Mouse (Mus musculus): ENCODE data around the gene Dock2. TPM values are rescaled to one million over a fixed set of nuclear protein-coding genes. Genes with fewer than 3 reads are reported as not detected.

Gene Dock2
- polyA plus RNA-seq, 1 experiment from 2014 or later: 0.72 TPM

DNA sequence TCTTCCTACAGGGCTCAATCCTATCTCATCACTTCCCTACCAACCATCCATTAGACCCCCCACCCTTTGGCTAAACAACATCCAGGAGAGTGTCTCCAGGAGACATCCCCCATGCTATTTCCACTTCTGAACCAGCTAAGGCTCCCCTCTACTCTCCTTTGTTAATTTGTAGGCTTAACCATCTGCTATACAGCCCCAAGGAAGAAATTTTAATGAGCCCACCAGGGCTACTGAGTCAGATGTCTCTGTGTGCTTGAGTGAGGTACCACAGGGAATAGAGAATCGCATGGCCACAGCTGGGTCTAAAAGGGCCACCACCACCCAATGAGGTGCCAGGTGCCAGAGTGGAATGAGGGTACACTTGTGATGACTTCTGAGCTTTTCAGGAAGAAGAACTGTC, 519.6 kb downstream of the Dock2 start:
- no peak for ATAC-seq
- H3K9ac ChIP-seq (replicated peaks; ENCODE audit: low read depth, low read length): no peak overlapping the region
- no peak overlapping the region for H3K27ac ChIP-seq (ENCODE audit: low read length)
- H3K4me2 ChIP-seq (ENCODE audit: low read length): no peak overlapping the region
- H3K36me3 ChIP-seq (ENCODE audit: control insufficient read depth, insufficient read depth): no peaks in the 10 kb centered on the region
- peaks cover under 1% of the 10 kb centered on the region; the same call in 1 of the 2 replicates for H3K4me1 ChIP-seq (replicated peaks; ENCODE audit: control insufficient read depth, insufficient read depth, low read length)
- 74% methylated on average over 1 of the region's 1 CpGs for WGBS
- H3K4me3 ChIP-seq (replicated peaks; ENCODE audit: low read length): no peak overlapping the region
- H3K9me3 ChIP-seq (ENCODE audit: control insufficient read depth, low read length): no peaks in the 10 kb centered on the region
- H3K27me3 ChIP-seq (replicated peaks; ENCODE audit: control insufficient read depth, insufficient read depth, low read length): no peaks in the 10 kb centered on the region

- Histone ChIP-seq H3K4me1 (replicated peaks; ENCODE audit: control insufficient read depth, insufficient read depth, low read length) (peaks cover 4% of the 10 kb centered on the region), H3K27ac (ENCODE audit: low read length) (no peak overlapping the region), H3K4me2 (ENCODE audit: low read length) (no peak overlapping the region), H3K4me3 (replicated peaks; ENCODE audit: low read length) (no peak overlapping the region), H3K9ac (replicated peaks; ENCODE audit: low read depth, low read length) (no peak overlapping the region), H3K36me3 (ENCODE audit: control insufficient read depth, insufficient read depth) (no peaks in the 10 kb centered on the region), H3K27me3 (replicated peaks; ENCODE audit: control insufficient read depth, insufficient read depth, low read length) (no peaks in the 10 kb centered on the region), H3K9me3 (ENCODE audit: control insufficient read depth, low read length) (no peaks in the 10 kb centered on the region)
- 65% methylated on average over 12 of the region's 12 CpGs for WGBS
- ATAC-seq: no peak
Observed at GRCm38 (mm10) chr11:34258849-34259469, 524.7 kb downstream of the Dock2 start.

GRCm38 (mm10) chr11:34257548-34258189, 526.0 kb downstream of the Dock2 start:
- H3K27me3 ChIP-seq (replicated peaks; ENCODE audit: control insufficient read depth, insufficient read depth, low read length): no peaks in the 10 kb centered on the region
- H3K27ac ChIP-seq (ENCODE audit: low read length): no peak overlapping the region
- 85% methylated on average over 11 of the region's 11 CpGs for WGBS
- no peak overlapping the region for H3K4me3 ChIP-seq (replicated peaks; ENCODE audit: low read length)
- H3K9ac ChIP-seq (replicated peaks; ENCODE audit: low read depth, low read length): no peak overlapping the region
- H3K36me3 ChIP-seq (ENCODE audit: control insufficient read depth, insufficient read depth): no peaks in the 10 kb centered on the region
- ATAC-seq: no peak
- peaks cover 4% of the 10 kb centered on the region for H3K4me1 ChIP-seq (replicated peaks; ENCODE audit: control insufficient read depth, insufficient read depth, low read length)
- no peaks in the 10 kb centered on the region for H3K9me3 ChIP-seq (ENCODE audit: control insufficient read depth, low read length)
- no peak overlapping the region for H3K4me2 ChIP-seq (ENCODE audit: low read length)

- Histone ChIP-seq H3K4me3 (replicated peaks; ENCODE audit: low read length) (no peak overlapping the region), H3K9me3 (ENCODE audit: control insufficient read depth, low read length) (peaks cover 3% of the 10 kb centered on the region; the same call in 1 of the 2 replicates)
- WGBS: 60% methylated on average over 6 of the region's 6 CpGs
Observed at GRCm38 (mm10) chr11:34242979-34243378, 540.7 kb downstream of the Dock2 start.

DNA sequence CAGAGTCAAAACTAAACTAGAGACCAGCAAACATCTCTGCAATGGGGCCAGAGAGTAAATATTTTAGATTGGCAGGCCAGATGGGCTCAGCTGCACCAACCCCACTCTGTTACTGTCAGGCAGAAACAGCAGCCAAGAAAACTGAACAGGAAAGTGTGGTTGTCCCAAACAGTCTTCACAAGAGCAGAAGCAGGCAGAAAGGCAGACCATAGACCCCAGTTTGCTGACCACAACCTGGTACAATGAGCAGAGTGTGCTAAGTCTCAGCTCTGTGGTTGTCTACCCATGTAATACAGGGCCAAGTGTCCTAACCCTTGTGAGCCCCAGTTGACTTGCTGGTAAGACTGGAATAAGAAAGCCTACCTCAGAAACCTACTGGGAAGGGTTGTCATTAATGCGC, 543.4 kb downstream of the Dock2 start:
- Histone ChIP-seq H3K4me3 (replicated peaks; ENCODE audit: low read length) (no peak overlapping the region), H3K27me3 (replicated peaks; ENCODE audit: control insufficient read depth, insufficient read depth, low read length) (no peaks in the 10 kb centered on the region), H3K27ac (ENCODE audit: low read length) (no peak overlapping the region), H3K9me3 (ENCODE audit: control insufficient read depth, low read length) (peaks cover 3% of the 10 kb centered on the region; the same call in 1 of the 2 replicates), H3K4me1 (replicated peaks; ENCODE audit: control insufficient read depth, insufficient read depth, low read length) (no peaks in the 10 kb centered on the region), H3K36me3 (ENCODE audit: control insufficient read depth, insufficient read depth) (no peaks in the 10 kb centered on the region), H3K9ac (replicated peaks; ENCODE audit: low read depth, low read length) (no peak overlapping the region), H3K4me2 (ENCODE audit: low read length) (no peak overlapping the region)
- no peak for ATAC-seq
- 97% methylated on average over 1 of the region's 1 CpGs for WGBS

More at GRCm38 (mm10) chr11:34242979-34243378, 540.7 kb downstream of the Dock2 start:
- H3K27me3 ChIP-seq (replicated peaks; ENCODE audit: control insufficient read depth, insufficient read depth, low read length): no peaks in the 10 kb centered on the region
- ATAC-seq: no peak
- no peak overlapping the region for H3K4me2 ChIP-seq (ENCODE audit: low read length)
- H3K36me3 ChIP-seq (ENCODE audit: control insufficient read depth, insufficient read depth): no peaks in the 10 kb centered on the region
- H3K27ac ChIP-seq (ENCODE audit: low read length): no peak overlapping the region
- no peaks in the 10 kb centered on the region for H3K4me1 ChIP-seq (replicated peaks; ENCODE audit: control insufficient read depth, insufficient read depth, low read length)
- H3K9ac ChIP-seq (replicated peaks; ENCODE audit: low read depth, low read length): no peak overlapping the region

DNA sequence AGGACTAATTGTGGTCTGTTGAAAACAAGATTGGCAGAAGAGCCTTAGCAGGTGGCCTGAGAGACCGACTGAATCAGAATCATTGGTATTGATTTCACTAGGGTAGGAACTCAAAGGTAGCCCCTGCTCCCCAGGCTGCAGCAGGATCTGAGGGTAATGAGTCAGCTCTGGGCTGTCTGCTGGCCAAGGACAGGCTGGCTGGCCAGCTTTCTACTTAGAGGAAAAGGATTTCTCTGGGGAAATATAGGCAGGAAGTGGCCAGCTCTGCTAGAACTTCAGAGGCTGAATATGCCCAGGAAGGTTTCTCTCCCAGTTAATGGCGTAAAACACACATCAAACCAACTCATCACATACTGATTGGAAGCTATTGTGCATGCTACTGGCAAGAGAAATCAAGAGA, 544.0 kb downstream of the Dock2 start:
- Histone ChIP-seq H3K4me1 (replicated peaks; ENCODE audit: control insufficient read depth, insufficient read depth, low read length) (no peaks in the 10 kb centered on the region), H3K9ac (replicated peaks; ENCODE audit: low read depth, low read length) (no peak overlapping the region), H3K27ac (ENCODE audit: low read length) (no peak overlapping the region), H3K9me3 (ENCODE audit: control insufficient read depth, low read length) (peaks cover 3% of the 10 kb centered on the region; the same call in 1 of the 2 replicates), H3K36me3 (ENCODE audit: control insufficient read depth, insufficient read depth) (no peaks in the 10 kb centered on the region), H3K27me3 (replicated peaks; ENCODE audit: control insufficient read depth, insufficient read depth, low read length) (no peaks in the 10 kb centered on the region), H3K4me2 (ENCODE audit: low read length) (no peak overlapping the region), H3K4me3 (replicated peaks; ENCODE audit: low read length) (no peak overlapping the region)
- WGBS: 74% methylated on average over 2 of the region's 2 CpGs
- ATAC-seq: no peak

- ATAC-seq: no peak
- Histone ChIP-seq H3K9me3 (ENCODE audit: control insufficient read depth, low read length) (no peaks in the 10 kb centered on the region), H3K4me3 (replicated peaks; ENCODE audit: low read length) (no peak overlapping the region), H3K4me1 (replicated peaks; ENCODE audit: control insufficient read depth, insufficient read depth, low read length) (no peaks in the 10 kb centered on the region), H3K36me3 (ENCODE audit: control insufficient read depth, insufficient read depth) (no peaks in the 10 kb centered on the region), H3K4me2 (ENCODE audit: low read length) (no peak overlapping the region), H3K27me3 (replicated peaks; ENCODE audit: control insufficient read depth, insufficient read depth, low read length) (no peaks in the 10 kb centered on the region), H3K9ac (replicated peaks; ENCODE audit: low read depth, low read length) (no peak overlapping the region), H3K27ac (ENCODE audit: low read length) (no peak overlapping the region)
- WGBS: 89% methylated on average over 6 of the region's 6 CpGs
Observed at GRCm38 (mm10) chr11:34236885-34237284, 546.8 kb downstream of the Dock2 start.

DNA sequence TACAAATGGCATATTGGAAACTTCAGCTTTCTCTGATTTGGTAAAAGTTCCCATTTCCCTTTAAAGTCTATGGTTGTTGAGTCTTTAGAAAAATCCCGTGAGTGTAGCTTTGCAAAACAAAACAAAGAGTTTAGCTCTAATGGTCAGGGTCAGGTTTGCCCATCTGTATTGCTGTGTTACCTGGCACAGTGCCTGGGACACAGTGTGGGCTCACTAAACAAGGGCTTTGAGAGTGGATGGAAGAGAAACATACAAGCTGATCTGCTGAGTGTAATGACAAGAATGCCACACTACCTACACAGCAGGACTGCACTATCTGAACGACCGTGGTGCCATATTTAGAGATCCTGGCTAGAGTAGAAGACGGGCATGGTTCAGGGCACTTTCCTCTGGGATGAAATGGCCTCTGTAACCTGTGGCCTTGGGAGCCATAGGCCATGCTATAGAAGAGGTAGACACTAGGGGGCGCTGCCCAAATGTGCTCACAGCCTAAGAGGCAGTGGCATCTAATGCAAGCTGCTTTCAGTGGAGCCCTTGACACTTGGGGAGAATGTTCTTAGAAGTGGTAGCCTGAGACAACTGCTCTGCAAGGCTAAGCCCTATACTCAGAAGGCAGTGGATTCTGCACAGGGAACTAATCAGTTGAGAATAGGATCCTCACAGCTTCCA, 547.5 kb downstream of the Dock2 start:
- Histone ChIP-seq H3K4me2 (ENCODE audit: low read length) (no peak overlapping the region), H3K4me3 (replicated peaks; ENCODE audit: low read length) (no peak overlapping the region), H3K27me3 (replicated peaks; ENCODE audit: control insufficient read depth, insufficient read depth, low read length) (no peaks in the 10 kb centered on the region), H3K4me1 (replicated peaks; ENCODE audit: control insufficient read depth, insufficient read depth, low read length) (no peaks in the 10 kb centered on the region), H3K9ac (replicated peaks; ENCODE audit: low read depth, low read length) (no peak overlapping the region), H3K27ac (ENCODE audit: low read length) (no peak overlapping the region), H3K36me3 (ENCODE audit: control insufficient read depth, insufficient read depth) (no peaks in the 10 kb centered on the region), H3K9me3 (ENCODE audit: control insufficient read depth, low read length) (no peaks in the 10 kb centered on the region)
- WGBS: 27% methylated on average over 5 of the region's 5 CpGs
- peak; percentile 33 for ATAC-seq

GRCm38 (mm10) chr11:34228758-34229364, 554.8 kb downstream of the Dock2 start:
- Histone ChIP-seq H3K36me3 (ENCODE audit: control insufficient read depth, insufficient read depth) (no peaks in the 10 kb centered on the region), H3K27ac (ENCODE audit: low read length) (no peak overlapping the region), H3K4me1 (replicated peaks; ENCODE audit: control insufficient read depth, insufficient read depth, low read length) (no peaks in the 10 kb centered on the region), H3K9me3 (ENCODE audit: control insufficient read depth, low read length) (no peaks in the 10 kb centered on the region), H3K4me2 (ENCODE audit: low read length) (no peak overlapping the region), H3K4me3 (replicated peaks; ENCODE audit: low read length) (no peak overlapping the region), H3K27me3 (replicated peaks; ENCODE audit: control insufficient read depth, insufficient read depth, low read length) (no peaks in the 10 kb centered on the region), H3K9ac (replicated peaks; ENCODE audit: low read depth, low read length) (no peak overlapping the region)
- WGBS: 33% methylated on average over 6 of the region's 6 CpGs
- ATAC-seq: peak; percentile 83

All from forebrain, embryonic 16.5 days (tissue).